In the genomic region with DNA sequence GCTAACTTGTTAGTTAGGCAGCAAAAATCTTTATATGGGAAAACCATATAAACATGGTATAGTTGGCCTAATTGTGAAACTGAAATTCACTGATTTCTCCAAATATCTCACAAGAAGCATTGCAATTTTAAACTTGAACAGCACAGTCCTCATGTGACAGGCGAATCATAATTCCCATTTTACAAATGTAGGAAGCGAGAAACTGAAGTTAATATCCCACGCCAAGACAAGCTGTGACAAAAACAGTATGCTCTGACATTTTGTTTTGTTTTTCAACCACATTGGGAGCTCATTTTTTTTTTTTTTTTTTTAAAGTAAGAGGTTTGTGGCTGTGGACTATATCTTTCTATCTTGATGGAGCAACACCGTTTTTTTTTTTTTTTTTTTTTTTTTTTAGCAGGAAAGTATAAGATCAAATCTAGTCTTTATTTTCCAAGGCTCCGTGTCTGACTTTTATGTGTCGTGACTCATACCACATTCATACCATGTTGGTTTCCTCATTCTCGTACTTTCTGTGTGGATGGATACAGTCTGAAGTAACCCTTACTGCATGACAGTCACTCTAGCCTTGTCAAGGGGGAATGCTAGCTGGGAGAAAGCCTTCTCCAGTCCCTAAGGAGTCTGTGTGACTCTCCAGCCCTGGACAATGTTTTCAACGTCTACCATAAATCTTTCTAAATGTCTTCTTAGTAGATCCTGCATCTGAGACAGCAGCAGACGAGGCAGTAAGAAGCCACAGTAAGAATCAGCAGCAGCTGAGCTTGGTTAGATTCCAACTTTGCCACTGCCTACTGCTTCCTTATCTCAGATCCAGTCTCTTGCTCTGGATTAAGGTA, we compare ENCODE assay signal across 8 mouse cellular contexts. TPM values are rescaled to one million over a fixed set of nuclear protein-coding genes. Genes with fewer than 3 reads are reported as not detected.
DNase-seq lines count a peak whose midpoint lies in the region; ATAC-seq and TF ChIP-seq lines count a peak whose summit lies in the region.

No protein-coding gene starts in this region.

- peak overlapping the region; percentile 79 for H3K4me3 ChIP-seq in lung, adult 2 months (replicated peaks; ENCODE audit: extremely low read depth, low read depth, low read length)
- H3K4me3 ChIP-seq in heart, embryonic 16.5 days (ENCODE audit: low read length): peak overlapping the region; percentile 85

- H3K4me2 ChIP-seq in heart, embryonic 16.5 days (ENCODE audit: low read depth, low read length): peak overlapping the region; percentile 65

- H3K27ac ChIP-seq in heart, embryonic 16.5 days (ENCODE audit: low read length): peak overlapping the region; percentile 95

- TF ChIP-seq POLR2A in lung, adult 2 months (IDR thresholded peaks at IDR 0.05; ENCODE audit: borderline replicate concordance, extremely low read depth, low read depth, low read length): no peak

- TF ChIP-seq CTCF in lung, adult 2 months (IDR thresholded peaks at IDR 0.05; ENCODE audit: insufficient read depth, low read length): no peak

- 39% methylated on average over 9 of the region's 9 CpGs for WGBS in lung, adult 2 months
- 48% methylated on average over 9 of the region's 9 CpGs for WGBS in heart, embryonic 16.5 days

- H3K9me3 ChIP-seq in heart, embryonic 16.5 days (replicated peaks; ENCODE audit: control insufficient read depth, low read length): no peaks in the 10 kb centered on the region

- peak overlapping the region; percentile 89 for H3K9ac ChIP-seq in heart, embryonic 16.5 days (ENCODE audit: low read length)

- H3K36me3 ChIP-seq in heart, embryonic 16.5 days (ENCODE audit: control insufficient read depth, insufficient read depth): no peaks in the 10 kb centered on the region; the same call in 1 of the 2 replicates

- peaks cover 7% of the 10 kb centered on the region for H3K4me1 ChIP-seq in lung, adult 2 months (ENCODE audit: control insufficient read depth, insufficient read depth, low read length)
- H3K4me1 ChIP-seq in heart, embryonic 16.5 days (ENCODE audit: control insufficient read depth, insufficient read depth, low read length): peaks cover 25% of the 10 kb centered on the region

- H3K27me3 ChIP-seq in heart, embryonic 16.5 days (ENCODE audit: control insufficient read depth, insufficient read depth, low read length): no peaks in the 10 kb centered on the region

- ATAC-seq in heart, embryonic 16.5 days (replicated peaks; ENCODE audit: extremely low read depth, insufficient read depth, low FRiP score): no peak
- peak; percentile 19 for ATAC-seq in megakaryocyte, adult 5-6 weeks (ENCODE audit: poor library complexity, severe bottlenecking)
- no peak; the same call in 1 of the 2 replicates for ATAC-seq in monocyte, adult 5-6 weeks (replicated peaks; ENCODE audit: insufficient number of reproducible peaks, low FRiP score, low TSS enrichment, poor library complexity, severe bottlenecking)

- no peak for DNase-seq in lung, adult 2 months
- no peak for DNase-seq in lung, postnatal 36 days
- DNase-seq in adrenal gland, postnatal 36 days: peak; percentile 17 to 25
- DNase-seq in cerebellum, adult 9-11 months: no peak
- DNase-seq in layer of hippocampus, adult 11-12 months (ENCODE audit: low spot score): no peak

RNA-seq across cellular contexts. Expression of gene Dennd1b, which starts 0.8 kb away (rescaled TPM):
- 4.7 and 7.3 TPM in 2 replicates for polyA plus RNA-seq in lung, adult 2 months (2012; rRNA removed)
- total RNA-seq in adrenal gland, postnatal 36 days (2021): 10 to 100 TPM; 24.0 to 27.9 TPM
- polyA plus RNA-seq in heart, embryonic 16.5 days (2015; fragmentation: Nextera tagmentation; extraction: Ambion mirVana): 10.0 and 13.0 TPM in 2 replicates
- total RNA-seq in megakaryocyte, adult 5-6 weeks (2015): 26.2 and 28.1 TPM in 2 replicates
- 21.0 and 26.8 TPM in 2 replicates for total RNA-seq in megakaryocyte, adult 5-6 weeks (2017)
- 37.3 to 60.9 TPM (median 40.9 TPM) in 3 replicates for total RNA-seq in monocyte, adult 5-6 weeks (2017)

Comparison
In these comparisons a context has a peak if more than half of its experiments do, and no peak if none do; other contexts are left out.
1. DNase-seq: peak in adrenal gland, postnatal 36 days (2 of 2); none in lung, adult 2 months (single experiment), lung, postnatal 36 days (single experiment), cerebellum, adult 9-11 months (single experiment) and layer of hippocampus, adult 11-12 months (single experiment).